ENCODE assay signal across 22 mouse cellular contexts in the genomic region with DNA sequence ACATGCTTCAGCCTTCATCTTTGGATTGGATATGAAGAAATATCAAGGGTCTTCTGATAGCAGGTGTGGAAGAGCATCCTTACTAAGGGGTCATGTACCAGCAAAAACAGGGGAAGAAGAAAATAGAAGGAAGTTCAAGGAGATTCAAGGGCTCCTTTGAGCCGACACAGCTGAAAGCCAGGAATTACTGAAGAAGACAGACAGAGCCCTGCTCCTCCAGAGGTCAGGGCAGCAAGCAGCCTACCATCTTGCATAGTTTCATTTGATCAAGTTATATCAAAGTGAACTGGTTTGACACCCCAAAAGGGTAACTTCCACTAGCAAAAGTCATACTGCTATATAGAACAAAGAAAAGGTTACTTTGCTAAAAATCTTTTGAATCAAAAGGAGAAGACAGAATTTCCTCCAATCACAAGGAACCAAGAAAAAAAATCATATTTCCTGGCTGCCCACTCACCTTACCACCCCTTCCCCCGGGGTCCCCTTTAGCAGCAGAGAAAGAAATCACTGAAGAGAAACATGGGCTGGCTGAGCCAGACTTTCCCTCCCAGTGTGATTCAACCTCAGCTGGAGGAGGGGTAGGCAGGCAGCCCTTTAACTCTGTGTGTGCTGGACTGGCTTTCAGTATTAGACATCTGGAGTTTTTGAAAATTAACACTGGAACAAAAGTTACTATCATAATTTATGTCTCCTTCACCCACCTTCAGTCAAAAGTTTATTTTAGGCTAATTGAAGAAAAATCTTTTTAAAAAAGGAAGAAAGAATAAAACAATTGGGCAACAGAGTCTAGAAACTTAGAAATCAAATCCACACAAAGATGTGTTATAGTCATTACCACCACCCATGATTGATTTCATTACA. TPM values are rescaled to one million over a fixed set of nuclear protein-coding genes. Genes with fewer than 3 reads are reported as not detected.
DNase-seq lines count a peak whose midpoint lies in the region; ATAC-seq and TF ChIP-seq lines count a peak whose summit lies in the region.
"Had no signal": no experiment of that assay in that cellular context is flagged by ENCODE, and none has a peak within 500 bp of the region (broad histone marks: within the 10 kb centered on the region; RNA-seq: fewer than 3 reads in every experiment).

No protein-coding gene starts in this region.

- TF ChIP-seq CTCF in kidney, adult 2 months (conservative IDR thresholded peaks at IDR 0.05; ENCODE audit: insufficient read depth, insufficient read length, low read depth, low read length) = no peak

- H3K27me3 ChIP-seq in kidney, embryonic 16.5 days (ENCODE audit: insufficient read depth, low read length) = no peaks in the 10 kb centered on the region
- H3K27me3 ChIP-seq in kidney, adult 2 months (replicated peaks; ENCODE audit: control insufficient read depth, insufficient read depth, low read length) = no peaks in the 10 kb centered on the region
- no peaks in the 10 kb centered on the region for H3K27me3 ChIP-seq in myocyte (ENCODE audit: control insufficient read depth, insufficient read depth, insufficient read length)
- no peaks in the 10 kb centered on the region for H3K27me3 ChIP-seq in liver, embryonic 12.5 days (replicated peaks)
- H3K27me3 ChIP-seq: megakaryocyte, embryonic 14.5 days; Patski had no signal

- H3K27ac ChIP-seq in kidney, embryonic 16.5 days (ENCODE audit: low read length) = no peak overlapping the region
- no peak overlapping the region for H3K27ac ChIP-seq in kidney, adult 2 months (ENCODE audit: insufficient read depth, low read depth, low read length)
- H3K27ac ChIP-seq in liver, embryonic 12.5 days = no peak overlapping the region

- H3K9me3 ChIP-seq in kidney, embryonic 16.5 days (ENCODE audit: low read length) = no peaks in the 10 kb centered on the region
- no peaks in the 10 kb centered on the region for H3K9me3 ChIP-seq in liver, embryonic 12.5 days (replicated peaks)
- H3K9me3 ChIP-seq: heart, embryonic 12.5 days; megakaryocyte, embryonic 14.5 days had no signal

- TF ChIP-seq POLR2A in kidney, adult 2 months (IDR thresholded peaks at IDR 0.05; ENCODE audit: low read depth, low read length) = no peak
- no peak for TF ChIP-seq POLR2A in myocyte (IDR thresholded peaks at IDR 0.05; ENCODE audit: insufficient read length, low read depth)

- no peak overlapping the region for H3K4me3 ChIP-seq in kidney, embryonic 16.5 days (ENCODE audit: low read length)
- H3K4me3 ChIP-seq in kidney, adult 2 months (ENCODE audit: insufficient read depth, low read depth, low read length) = no peak overlapping the region
- no peak overlapping the region for H3K4me3 ChIP-seq in myocyte
- no peak overlapping the region for H3K4me3 ChIP-seq in liver, embryonic 12.5 days
- H3K4me3 ChIP-seq: erythroblast, embryonic 14.5 days; heart, embryonic 12.5 days; megakaryocyte, embryonic 14.5 days had no signal

- H3K79me2 ChIP-seq in myocyte (ENCODE audit: control insufficient read depth, insufficient read depth) = no peaks in the 10 kb centered on the region

- ATAC-seq in kidney, embryonic 16.5 days (ENCODE audit: low FRiP score, low TSS enrichment) = peak; percentile 77; the same call in 1 of the 2 replicates
- ATAC-seq in liver, embryonic 12.5 days = no peak
- ATAC-seq in monocyte, adult 5-6 weeks (replicated peaks; ENCODE audit: insufficient number of reproducible peaks, low FRiP score, low TSS enrichment, poor library complexity, severe bottlenecking) = no peak
- ATAC-seq: activated CD4-positive, CD25-positive, alpha-beta regulatory T cell, adult 4 months; liver, postnatal 0 days had no signal

- 15% methylated on average over 2 of the region's 2 CpGs for WGBS in kidney, embryonic 16.5 days
- WGBS in kidney, adult 2 months = 53% methylated on average over 2 of the region's 2 CpGs
- WGBS in liver, embryonic 12.5 days (ENCODE audit: insufficient replicate concordance) = 25% methylated on average over 2 of the region's 2 CpGs

- no peak overlapping the region for H3K9ac ChIP-seq in kidney, embryonic 16.5 days (replicated peaks; ENCODE audit: low read length)
- no peak overlapping the region for H3K9ac ChIP-seq in liver, embryonic 12.5 days
- H3K9ac ChIP-seq: heart, embryonic 12.5 days; liver, postnatal 0 days had no signal

- H3K36me3 ChIP-seq in kidney, embryonic 16.5 days (ENCODE audit: insufficient read depth, low read length) = no peaks in the 10 kb centered on the region
- H3K36me3 ChIP-seq in kidney, adult 2 months (ENCODE audit: control insufficient read depth, insufficient read depth, low read length) = no peaks in the 10 kb centered on the region
- H3K36me3 ChIP-seq in myocyte (ENCODE audit: control insufficient read depth, insufficient read depth) = no peaks in the 10 kb centered on the region
- no peaks in the 10 kb centered on the region for H3K36me3 ChIP-seq in liver, embryonic 12.5 days
- H3K36me3 ChIP-seq: heart, embryonic 12.5 days had no signal

- peak; percentile 3 to 5 for DNase-seq in cerebellum, postnatal 10 days
- DNase-seq in cerebellum, postnatal 14 days = no peak
- no peak for DNase-seq in kidney, adult 2 months
- DNase-seq in embryo, embryonic 11 days = peak; percentile 31
- DNase-seq: adrenal gland, postnatal 14 days; cerebellum, adult 18-20 months; gastrocnemius, postnatal 36 days; heart, postnatal 4 days; kidney, postnatal 25 days; liver, postnatal 0 days; lung, postnatal 14 days; right cerebral cortex, postnatal 4 days; thymus, postnatal 36 days had no signal

- H3K4me2 ChIP-seq in kidney, embryonic 16.5 days (replicated peaks; ENCODE audit: low read depth, low read length) = no peak overlapping the region
- peak overlapping the region; percentile 33 for H3K4me2 ChIP-seq in myocyte (ENCODE audit: low read depth)
- no peak overlapping the region for H3K4me2 ChIP-seq in liver, embryonic 12.5 days
- H3K4me2 ChIP-seq: heart, embryonic 12.5 days had no signal

- no peak overlapping the region for H3ac ChIP-seq in myocyte (ENCODE audit: control insufficient read depth, insufficient read length)

- peaks cover 15% of the 10 kb centered on the region for H3K4me1 ChIP-seq in kidney, embryonic 16.5 days (ENCODE audit: insufficient read depth, low read length)
- no peaks in the 10 kb centered on the region for H3K4me1 ChIP-seq in kidney, adult 2 months (ENCODE audit: control insufficient read depth, insufficient read depth, low read length)
- no peaks in the 10 kb centered on the region for H3K4me1 ChIP-seq in liver, embryonic 12.5 days

TF ChIP-seq in myocyte, 11 proteins besides CTCF, POLR2A, EP300 and RAD21:
- TF ChIP-seq TCF3 (IDR thresholded peaks at IDR 0.05; ENCODE audit: insufficient read length, low read depth) (no peak), TCF12 (IDR thresholded peaks at IDR 0.05; ENCODE audit: insufficient read depth, poor library complexity, severe bottlenecking) (no peak), USF1 (IDR thresholded peaks at IDR 0.05; ENCODE audit: low read depth) (no peak), MYOG (IDR thresholded peaks at IDR 0.05; ENCODE audit: control insufficient read depth in 1 of 3, insufficient read depth in 1 of 3, insufficient read length in 2 of 3, low read depth in 2 of 3) (no peak), REST (IDR thresholded peaks at IDR 0.05; ENCODE audit: insufficient read depth, insufficient read length) (no peak), E2F4 (IDR thresholded peaks at IDR 0.05; ENCODE audit: insufficient read depth) (no peak), SRF (IDR thresholded peaks at IDR 0.05; ENCODE audit: control insufficient read depth, insufficient read length, low read depth) (no peak), MYOD1 (IDR thresholded peaks at IDR 0.05; ENCODE audit: control insufficient read depth in 1 of 3, insufficient read length in 2 of 3, low read depth in 2 of 3) (no peak)

RNA-seq across cellular contexts. Expression of a gene that starts 28.2 kb away (rescaled TPM):
- 2.6 and 3.5 TPM in 2 replicates for polyA plus RNA-seq in kidney, embryonic 16.5 days (2015; fragmentation: Nextera tagmentation; extraction: Ambion mirVana)
- polyA plus RNA-seq in kidney, adult 2 months (2012; rRNA removed) = 2.0 and 3.3 TPM in 2 replicates
- 8.0 TPM for polyA plus RNA-seq in myocyte (2012; fragmentation: generic; extraction: Trizol)
- polyA plus RNA-seq in liver, embryonic 12.5 days (2016; fragmentation: Nextera tagmentation; extraction: Ambion mirVana) = 0.80 and 1.2 TPM in 2 replicates
- 303 to 429 TPM (median 333 TPM) in 3 replicates for total RNA-seq in monocyte, adult 5-6 weeks (2017)

Comparison
In these comparisons a context has a peak if more than half of its experiments do, and no peak if none do; other contexts are left out.
1. DNase-seq: peak in cerebellum, postnatal 10 days (2 of 2) and embryo, embryonic 11 days (single experiment); none in cerebellum, postnatal 14 days (0 of 2) and kidney, adult 2 months (single experiment).